Mouse (Mus musculus) regulatory T cell (primary cell): ENCODE measurements around the gene Ulk4.

Experiments used
- in situ Hi-C: fragments of 300-600 bp; cut with MboI, MseI; formaldehyde crosslinking; loops from one replicate; pipeline ENCODE4 v1.15.1; 2025; ENCODE audit warnings: high pct_unique_total_duplicates

Ulk4 gene

DNA sequence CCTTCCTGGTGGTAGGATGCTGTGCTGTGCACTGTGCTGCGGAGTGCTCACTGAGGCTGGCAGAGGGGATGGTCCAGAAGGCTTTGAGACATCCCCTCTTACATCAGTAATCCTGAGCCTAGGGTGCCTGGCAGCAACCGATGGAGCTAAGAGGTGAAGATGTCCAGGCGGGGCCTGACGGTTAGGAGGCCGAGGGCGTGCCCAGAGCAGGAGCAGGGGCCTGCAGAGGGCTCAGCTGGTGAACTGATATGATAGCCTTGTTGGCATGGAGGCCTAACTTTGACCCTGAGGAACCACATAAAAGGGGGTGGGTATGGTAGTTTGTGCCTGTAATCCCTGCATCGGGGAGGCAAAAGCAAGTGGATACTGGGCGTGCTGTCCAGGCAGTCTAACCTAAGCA is 293.1 kb downstream of the Ulk4 start:
- in situ Hi-C loops, result no loop called here

DNA sequence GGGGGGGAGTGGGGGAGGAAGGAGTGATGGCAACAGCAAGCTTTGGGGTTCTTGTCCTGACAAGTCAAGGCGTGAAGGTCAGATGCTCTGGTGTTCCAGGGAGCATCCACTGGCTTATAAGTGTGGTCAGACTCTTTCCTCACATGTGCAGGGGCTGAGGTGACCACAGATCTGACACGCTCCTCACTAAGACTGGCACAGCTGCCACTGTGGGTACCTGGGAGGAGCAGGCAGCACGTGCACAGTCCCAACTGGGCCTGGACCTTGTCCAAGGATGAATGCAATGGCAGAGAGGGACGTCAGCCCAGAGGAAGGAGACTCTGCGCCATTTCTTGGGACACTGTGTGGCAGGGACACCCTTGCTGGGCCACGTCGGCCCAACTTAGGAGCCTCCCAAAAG is 295.2 kb downstream of the Ulk4 start:
- in situ Hi-C loops, result no loop called here

DNA sequence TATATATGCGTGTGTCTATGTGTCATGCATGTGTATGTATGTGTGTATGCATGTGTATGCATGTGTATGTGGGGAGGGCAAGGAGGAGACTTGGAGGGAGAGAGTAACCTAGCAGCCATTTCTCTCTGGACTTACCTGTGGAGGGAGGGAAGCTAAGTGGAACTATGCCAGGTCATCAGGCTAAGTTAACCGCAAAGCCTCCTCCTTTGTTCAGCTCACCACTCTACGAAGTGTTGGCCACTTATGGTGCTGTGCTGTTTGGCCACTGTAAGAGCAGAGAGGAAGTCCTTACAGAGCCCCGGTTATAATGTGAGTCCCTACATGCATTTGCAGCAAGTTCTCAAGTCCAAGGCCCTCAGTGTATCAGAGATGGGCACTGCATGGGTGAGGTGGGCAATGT is 300.1 kb downstream of the Ulk4 start:
- in situ Hi-C loops, result no loop called here

DNA sequence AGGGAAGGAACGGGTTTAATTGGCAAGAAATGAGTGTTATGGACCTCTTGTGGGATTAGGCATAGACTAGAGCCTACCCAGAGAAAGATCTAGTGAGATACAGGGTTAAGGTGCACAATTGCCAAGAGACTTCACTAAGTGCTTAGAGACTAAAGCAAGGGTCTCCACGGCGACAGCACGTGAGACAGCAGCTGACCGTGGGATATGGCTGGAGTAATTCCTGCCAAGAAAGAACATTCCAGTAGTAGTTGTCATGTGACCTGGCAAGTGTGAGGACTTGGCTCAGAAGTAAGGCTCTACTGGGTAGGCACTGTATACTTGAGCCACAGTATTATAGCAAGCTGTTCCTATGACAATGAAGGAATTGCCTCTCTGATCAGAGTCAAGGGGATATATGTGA is 300.8 kb downstream of the Ulk4 start:
- in situ Hi-C loops, result no loop called here

DNA sequence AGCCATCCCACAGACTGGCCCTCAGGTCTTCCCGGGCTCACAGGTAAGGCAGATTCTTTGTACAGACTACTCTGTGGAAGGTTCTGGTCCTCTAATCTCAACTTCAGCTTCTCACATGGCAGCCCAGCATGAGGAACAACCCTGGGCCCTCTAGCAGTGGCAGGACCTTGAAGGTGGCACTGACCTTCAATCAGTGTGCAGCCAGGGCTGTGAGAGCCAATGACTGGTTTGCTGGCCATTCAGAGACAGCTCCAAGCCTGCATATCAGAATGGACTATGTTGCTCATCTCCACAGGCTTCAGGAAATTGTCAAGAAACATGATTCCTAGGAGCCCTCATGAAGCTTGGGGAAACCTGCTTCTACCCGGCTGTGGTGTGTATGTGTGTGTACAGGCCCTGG is 302.8 kb downstream of the Ulk4 start:
- in situ Hi-C loops, result no loop called here

DNA sequence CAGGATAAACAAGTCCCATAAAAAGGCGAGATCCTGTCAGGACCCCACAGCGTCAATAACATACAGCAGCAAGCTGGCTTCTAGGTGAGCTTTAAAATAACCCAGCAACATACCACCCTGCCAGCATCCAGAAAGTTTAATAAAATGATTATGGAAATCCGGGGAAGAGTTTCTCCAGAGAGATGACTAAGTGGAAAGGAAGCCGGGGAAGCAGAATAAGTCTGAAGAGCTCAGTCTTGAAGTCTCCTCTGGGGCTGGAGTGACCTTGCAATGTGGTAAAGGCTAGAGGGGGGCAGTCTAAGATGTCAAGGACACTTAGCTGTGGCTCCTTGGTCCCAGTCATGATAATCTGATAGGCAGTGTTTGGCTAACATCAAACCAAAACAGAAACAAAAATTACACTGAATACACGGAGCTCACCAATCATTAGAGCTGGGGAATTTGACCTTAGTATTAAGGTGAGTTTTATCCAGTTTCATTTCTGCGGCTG is 303.9 kb downstream of the Ulk4 start:
- in situ Hi-C loops, result no loop called here

DNA sequence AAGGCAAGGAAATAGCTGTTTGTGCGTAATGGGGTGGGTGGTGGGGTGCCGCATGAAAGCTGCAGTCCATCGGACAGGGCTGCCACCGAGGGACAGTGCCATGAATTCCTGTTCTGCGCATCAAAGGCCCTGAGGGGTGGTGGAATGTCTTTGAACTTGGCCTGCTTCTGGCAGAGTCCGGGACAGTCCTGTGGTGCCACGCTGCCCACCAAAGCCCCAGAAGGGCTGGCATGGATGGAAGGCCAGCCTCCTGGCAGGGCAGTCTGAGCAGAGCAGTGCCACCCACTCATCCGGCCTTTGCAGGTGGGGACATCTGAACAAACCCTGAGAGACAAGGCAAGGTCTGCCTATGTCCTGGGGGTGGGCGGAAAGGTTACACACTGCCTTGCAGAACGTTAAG is 312.0 kb downstream of the Ulk4 start:
- in situ Hi-C loops, result no loop called here

DNA sequence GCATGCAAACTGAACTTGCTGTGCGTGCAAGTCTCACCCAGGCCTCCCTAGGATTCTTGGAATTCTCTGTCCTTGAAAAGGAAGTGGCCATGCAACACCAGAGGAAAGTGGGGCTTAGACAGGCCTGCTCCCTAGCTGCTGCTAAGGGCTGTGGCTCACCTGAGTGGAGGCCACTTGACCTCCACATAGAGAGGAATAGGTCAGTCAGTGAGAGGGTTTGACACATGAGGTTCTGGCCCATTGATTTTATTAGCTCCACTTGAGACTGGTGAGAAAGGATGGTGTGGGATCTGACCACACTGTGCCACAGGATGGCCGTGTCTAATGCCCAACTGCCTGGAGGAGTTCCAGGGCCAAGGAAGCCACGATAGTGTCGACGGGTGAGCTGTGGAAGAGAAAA is 312.8 kb downstream of the Ulk4 start:
- in situ Hi-C loops, result no loop called here

DNA sequence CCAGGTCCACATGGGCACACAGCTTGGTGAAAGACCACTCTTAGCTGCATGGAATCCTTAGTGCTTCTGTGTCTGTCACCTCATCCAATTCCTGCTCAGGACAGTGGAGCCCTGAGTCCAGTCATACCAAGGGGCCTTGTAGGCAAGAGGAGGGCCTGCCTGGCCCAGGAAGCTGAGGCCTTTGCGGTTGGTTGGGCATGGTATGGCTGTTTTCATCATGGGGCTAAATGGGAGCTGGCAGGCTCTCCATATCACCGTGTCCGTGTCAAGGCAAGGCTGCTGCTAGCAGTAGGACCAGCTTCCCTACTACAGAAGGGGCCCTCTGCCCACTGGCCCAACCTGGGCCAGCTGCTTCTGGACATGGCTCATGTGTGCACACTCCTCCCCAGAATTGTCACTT is 313.3 kb downstream of the Ulk4 start:
- in situ Hi-C loops, result no loop called here

DNA sequence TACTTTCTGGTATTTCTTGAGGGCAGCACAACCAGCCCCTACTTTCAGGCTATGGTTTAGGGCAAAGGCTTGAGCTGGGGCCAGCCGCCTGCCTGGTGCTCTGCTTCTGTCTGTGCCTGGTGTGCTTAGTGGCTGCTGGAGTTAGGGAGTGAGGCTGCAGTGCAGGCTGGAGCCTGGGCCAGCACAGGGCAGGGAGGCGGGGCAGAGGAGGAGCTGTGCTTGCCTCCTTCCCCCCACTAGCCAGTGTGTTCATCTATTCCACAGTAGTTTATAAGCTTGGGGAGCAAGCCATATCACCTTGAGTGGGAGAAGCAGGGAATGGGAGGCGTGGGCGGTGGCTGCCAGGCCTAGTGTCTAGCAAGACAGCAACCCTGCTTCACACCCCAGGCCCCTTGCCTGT is 313.9 kb downstream of the Ulk4 start:
- in situ Hi-C loops, result no loop called here

DNA sequence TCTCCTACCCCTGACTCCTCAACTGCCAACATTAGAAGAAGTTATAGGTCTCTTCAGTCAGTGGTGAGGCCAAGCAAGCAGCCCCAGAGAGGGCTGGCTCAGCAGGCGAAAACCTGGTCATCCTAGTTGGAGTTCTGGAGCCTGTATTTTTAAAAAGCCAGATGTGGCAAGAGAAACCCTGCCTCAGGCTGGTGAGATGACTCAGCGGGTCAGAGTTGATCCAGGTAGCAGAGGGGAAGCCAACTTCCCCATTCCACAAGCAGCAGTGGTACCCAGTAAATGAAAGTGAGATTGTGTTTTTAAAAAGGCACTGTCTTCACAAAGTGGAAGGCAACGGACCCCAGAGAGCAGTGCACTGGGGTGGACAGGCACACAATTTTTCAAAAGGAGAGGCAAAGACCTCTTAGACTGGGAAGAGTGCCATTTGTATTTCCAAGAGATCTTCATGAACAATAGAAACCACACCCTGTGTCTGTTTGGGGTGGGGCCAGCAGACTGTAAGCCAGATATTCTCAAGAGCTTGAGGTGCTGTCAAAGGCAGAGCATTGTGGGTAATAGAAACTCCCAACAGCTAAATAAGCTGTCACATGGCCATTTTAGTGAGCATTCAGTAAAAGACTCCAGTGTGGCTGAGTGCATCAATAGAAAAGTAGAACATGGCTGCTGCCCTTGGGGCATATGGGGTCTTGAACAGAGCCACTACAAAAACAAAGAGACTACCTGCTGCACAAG is 314.9 kb downstream of the Ulk4 start:
- in situ Hi-C loops, result no loop called here

DNA sequence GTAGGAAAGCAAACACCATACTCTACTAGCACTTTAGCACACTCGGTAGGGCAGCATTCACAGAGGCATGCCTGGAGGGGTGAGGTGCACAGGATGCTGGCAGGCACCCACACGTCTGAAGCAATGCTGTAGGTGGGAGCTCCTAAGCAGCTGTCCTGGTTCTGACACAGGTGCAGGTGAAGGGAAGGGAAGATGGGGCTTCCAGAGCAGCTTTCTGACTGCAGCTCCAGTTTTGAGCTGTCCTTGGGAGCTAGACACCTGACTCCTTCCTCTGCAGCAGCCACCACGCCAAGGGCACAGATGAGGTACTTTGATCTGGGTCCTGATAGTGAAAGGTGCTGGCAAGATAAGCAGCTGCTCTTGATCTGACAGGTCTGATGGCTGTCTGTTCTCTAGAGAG is 315.5 kb downstream of the Ulk4 start:
- in situ Hi-C loops, result no loop called here

DNA sequence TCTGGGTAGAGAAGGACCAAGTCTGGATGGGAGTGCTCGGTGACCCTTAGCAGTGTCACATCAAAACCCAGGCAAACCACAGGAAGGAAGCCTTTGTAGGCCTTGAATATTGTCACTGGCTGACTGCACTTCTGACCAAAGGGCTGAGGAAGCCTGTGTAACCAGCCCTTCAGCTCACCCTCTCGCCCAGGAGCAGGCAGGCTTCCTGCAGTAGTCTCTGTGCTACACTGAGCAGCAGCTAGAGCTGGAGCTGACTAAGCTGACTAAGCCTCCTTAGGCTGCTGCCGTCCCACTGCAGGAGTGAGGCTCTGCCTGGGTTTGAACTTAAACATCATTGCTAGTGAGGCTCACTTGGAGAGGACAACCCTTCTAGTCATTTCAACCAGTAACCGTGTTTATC is 316.4 kb downstream of the Ulk4 start:
- in situ Hi-C loops, result no loop called here

DNA sequence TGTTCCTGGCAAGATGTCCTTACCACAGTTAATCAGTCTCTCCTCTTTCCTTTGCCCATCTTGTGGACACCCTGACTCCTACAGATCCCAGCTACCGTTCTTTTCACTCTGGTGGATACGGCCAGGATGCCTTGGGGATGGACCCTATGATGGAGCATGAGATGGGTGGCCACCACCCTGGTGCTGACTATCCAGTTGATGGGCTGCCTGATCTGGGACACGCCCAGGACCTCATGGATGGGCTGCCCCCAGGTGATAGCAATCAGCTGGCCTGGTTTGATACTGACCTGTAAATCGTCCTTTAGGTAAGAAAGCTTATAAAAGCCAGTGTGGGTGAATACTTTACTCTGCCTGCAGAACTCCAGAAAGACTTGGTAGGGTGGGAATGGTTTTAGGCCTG is 317.8 kb downstream of the Ulk4 start:
- in situ Hi-C loops, result no loop called here

DNA sequence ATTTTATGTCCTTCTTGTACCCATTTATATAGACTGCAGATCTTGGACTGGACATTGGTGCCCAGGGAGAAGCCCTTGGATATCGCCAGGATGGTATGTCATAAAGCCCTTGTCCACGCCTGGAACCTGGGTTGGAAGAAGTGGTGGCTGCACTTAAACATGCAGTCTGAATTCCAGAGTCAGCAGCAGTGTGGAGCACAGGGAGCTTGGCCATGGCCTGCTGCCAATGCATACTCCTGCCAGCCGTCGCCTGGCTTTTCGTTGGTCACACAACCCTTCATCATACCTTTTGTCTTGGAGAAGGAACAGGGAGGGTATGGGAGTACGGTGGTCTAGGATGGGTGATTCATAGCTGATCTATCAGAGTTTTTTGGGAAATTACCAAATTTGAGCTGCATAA is 318.4 kb downstream of the Ulk4 start:
- in situ Hi-C loops, result no loop called here

DNA sequence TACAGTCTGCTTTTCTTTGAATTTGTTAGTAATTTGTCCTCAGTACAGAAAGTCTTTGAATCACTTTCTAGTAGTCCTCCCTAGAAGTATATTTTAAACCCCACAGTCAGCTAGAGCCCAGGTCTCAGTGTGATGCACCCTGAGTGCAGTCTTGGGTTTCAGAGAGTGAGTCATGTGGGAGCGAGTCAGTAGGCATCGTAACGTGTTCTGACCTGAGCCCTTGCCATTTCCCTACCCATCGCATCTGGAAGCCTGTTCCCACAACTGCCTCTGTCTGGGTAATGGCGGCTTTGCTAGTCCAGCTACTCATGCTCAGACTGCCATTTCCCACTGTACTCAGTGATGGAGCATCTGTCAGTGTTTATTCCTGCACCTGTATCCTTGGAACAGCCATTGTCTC is 318.9 kb downstream of the Ulk4 start:
- in situ Hi-C loops, result no loop called here

DNA sequence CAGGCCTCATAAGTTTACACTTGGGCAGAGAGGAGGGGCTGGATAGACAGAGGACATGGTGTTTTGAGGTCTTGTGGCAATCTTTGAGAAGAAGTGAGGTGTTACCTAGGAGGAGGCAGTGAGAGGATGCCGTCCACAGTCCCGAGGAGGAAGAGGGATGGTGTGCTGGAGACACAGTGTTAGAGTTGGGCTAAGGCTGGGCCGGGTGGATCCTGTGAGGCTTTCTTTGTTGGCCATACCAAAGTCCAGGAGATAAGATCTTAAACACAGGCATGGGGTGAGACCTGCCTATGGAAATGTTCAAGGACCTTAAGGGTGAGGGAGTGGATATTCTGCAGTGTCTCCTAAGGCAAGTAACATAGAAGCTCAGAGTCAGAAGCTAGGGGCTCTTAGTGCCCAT is 325.1 kb downstream of the Ulk4 start:
- in situ Hi-C loops, result no loop called here

DNA sequence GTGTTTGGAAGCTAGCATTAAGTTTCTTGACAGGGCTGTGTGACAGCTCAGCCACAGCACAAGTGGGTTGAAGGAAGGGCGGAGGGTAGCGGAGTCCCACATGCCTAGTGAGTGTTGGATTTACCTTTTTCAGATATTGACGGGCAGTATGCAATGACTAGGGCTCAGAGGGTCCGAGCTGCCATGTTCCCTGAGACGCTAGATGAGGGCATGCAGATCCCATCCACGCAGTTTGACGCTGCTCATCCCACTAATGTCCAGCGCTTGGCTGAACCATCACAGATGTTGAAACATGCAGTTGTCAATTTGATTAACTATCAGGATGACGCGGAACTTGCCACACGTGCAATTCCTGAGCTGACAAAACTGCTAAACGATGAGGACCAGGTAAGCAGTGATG is 326.2 kb downstream of the Ulk4 start:
- in situ Hi-C loops, result no loop called here

DNA sequence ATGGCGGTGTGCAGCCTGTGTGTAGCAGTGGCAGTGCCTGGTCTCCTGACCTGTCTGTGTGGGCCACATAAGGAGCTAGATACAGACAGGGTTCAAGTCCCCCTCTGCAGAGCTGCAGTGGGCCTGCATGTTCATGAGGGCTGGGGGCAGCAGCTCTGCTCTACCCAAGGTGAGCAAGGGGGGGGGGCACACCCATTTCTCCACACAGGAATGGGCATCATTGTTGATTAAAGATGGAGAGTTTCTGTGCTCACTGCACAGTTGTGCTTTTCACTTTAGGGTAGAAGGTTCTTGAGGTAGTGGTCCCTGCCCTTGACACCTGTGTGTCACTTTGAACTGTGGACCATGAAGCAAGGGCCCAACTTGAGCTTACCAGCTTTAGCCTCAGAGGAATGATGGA is 328.2 kb downstream of the Ulk4 start:
- in situ Hi-C loops, result no loop called here

DNA sequence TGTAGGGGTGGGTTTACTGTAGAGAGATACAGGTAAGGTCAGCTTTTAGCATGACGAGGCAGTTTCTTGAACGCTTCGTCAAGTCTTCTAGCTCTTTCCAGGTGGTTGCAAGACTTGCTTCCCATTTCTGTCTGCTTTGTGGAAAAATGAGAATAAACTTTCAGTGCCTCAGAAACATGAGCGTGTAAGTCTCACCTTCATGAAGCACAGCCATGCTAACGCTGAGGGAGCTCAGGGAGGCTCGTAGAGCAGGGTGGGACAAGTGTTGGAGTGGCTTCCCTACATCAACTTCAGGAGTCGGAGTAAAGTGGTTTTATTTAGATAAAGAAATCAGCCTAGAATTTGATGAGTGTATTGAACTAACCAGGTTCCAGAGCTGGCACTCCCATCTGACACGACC is 330.9 kb downstream of the Ulk4 start:
- in situ Hi-C loops, result no loop called here

DNA sequence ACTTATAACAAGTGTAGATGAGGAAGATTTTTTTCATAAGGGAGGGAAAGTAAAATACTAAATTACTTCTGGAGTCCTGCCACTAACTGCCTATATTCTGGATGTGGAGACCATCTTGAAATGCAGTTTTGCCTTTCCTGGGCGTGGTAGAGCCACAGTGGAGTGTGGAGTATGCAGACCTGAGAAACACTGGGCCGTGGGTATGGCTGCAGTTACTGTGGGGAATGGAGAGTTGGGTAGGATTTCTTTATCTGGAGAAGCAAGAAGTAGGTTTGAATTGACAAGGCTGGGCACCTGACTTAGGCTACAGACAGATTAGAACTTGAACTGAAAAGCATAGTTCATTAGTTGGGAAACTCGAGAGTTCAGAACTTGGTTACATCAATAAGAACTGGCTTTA is 332.8 kb downstream of the Ulk4 start:
- in situ Hi-C loops, result no loop called here

DNA sequence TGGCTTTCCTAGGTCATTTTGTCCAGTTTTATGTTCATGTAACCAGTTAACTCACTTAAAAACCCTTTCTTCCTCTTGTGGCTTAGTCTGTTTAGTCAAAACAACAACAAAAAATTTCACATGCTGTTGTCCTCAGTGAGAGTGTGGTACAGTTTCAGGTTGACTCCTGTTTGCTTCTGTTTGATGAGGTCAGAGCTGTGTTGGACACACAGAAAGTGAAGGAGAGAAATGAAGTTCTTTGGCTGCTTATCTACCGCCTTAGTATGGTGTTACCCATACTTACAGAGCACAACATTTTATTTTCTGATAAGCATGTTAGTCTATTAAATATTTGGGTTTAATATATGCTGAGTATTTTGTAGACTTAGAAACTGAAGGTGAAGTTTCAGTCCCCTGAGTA is 333.2 kb downstream of the Ulk4 start:
- in situ Hi-C loops, result no loop called here

DNA sequence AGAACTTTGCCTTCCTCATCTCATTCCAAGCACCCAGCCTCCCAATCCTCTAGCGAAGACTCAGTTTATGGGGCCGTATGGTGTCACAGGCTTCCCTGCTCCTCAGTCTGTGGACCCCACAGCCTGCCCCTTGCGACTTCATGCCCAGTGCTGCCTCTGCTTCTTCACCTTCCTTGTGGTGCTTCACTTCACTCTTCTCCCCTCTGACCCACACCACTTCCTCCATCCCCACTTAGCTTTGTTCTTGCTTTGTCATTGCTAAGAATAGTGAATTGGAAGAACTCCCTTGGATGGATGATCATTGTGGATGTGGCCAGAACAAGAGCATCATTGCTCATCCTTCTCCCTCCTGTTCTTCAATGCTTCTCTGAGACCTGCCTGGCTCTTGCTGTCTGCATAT is 336.1 kb downstream of the Ulk4 start:
- in situ Hi-C loops, result no loop called here

DNA sequence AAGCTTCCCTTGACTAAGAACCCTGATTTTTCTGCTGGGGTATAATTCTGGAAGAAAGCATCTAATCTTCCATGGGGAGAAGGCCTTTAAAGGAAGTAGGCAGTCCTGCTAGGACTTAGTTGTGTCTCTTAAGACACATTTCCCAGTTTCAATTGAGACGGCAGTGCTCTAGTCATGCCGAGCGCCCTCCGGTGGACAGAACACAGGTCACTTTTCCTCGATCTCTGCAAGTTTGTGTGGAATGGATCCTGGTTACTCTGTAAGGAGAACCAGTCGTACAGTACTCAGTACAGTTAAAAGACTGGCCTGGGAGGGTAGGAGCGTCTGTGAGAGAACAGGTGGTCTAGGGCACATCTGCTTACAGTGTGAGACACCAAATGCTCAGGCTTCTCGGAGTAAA is 340.6 kb downstream of the Ulk4 start:
- in situ Hi-C loops, result no loop called here
